Mouse (Mus musculus) liver, embryonic 13.5 days (tissue): Measurements from ENCODE around the gene S100pbp. TPM values are rescaled to one million over a fixed set of nuclear protein-coding genes. Genes with fewer than 3 reads are reported as not detected.
A peak's percentile ranks its signal among the peaks of the same experiment; 100 is the strongest.

Experiments used
- ATAC-seq: fragments of 200-750 bp; cut with Nextera tagmentation; 2 replicates; pipeline ENCODE4 v1.8.0; 2017; ENCODE audit warnings: low read depth, mild to moderate bottlenecking, moderate number of reproducible peaks, moderate library complexity
- DNase-seq: peaks from one replicate; pipeline ENCODE4 v3.0.0; 2022
- H3K27ac ChIP-seq: fragments of 300-500 bp; sonication (generic); 2 replicates; pipeline ENCODE4 v1.5.1; 2015; ENCODE audit warnings: moderate library complexity, mild to moderate bottlenecking, inconsistent platforms
- H3K27me3 ChIP-seq: fragments of 300-500 bp; sonication (generic); 2 replicates; pipeline ENCODE4 v1.6.1; 2015; ENCODE audit warnings: mild to moderate bottlenecking, inconsistent platforms
- H3K36me3 ChIP-seq: fragments of 300-500 bp; sonication (generic); 2 replicates; pipeline ENCODE4 v1.6.1; 2015; ENCODE audit warnings: mild to moderate bottlenecking, inconsistent platforms
- H3K4me1 ChIP-seq: fragments of 300-500 bp; sonication (generic); replicated peaks from 2 replicates; pipeline ENCODE4 v1.6.1; 2015; ENCODE audit warnings: inconsistent platforms
- H3K4me2 ChIP-seq: fragments of 300-500 bp; sonication (generic); 2 replicates; pipeline ENCODE4 v1.6.1; 2015; ENCODE audit warnings: inconsistent platforms, mild to moderate bottlenecking, moderate library complexity
- H3K4me3 ChIP-seq: fragments of 300-500 bp; sonication (generic); replicated peaks from 2 replicates; pipeline ENCODE4 v1.5.1; 2015; ENCODE audit warnings: mild to moderate bottlenecking, inconsistent platforms
- H3K9ac ChIP-seq: fragments of 300-500 bp; sonication (generic); 2 replicates; pipeline ENCODE4 v1.6.1; 2015; ENCODE audit warnings: mild to moderate bottlenecking, inconsistent platforms
- H3K9me3 ChIP-seq: fragments of 300-500 bp; sonication (generic); replicated peaks from 2 replicates; pipeline ENCODE4 v1.6.1; 2016; ENCODE audit warnings: inconsistent platforms
- WGBS: fragments of 180-500 bp; shearing (Covaris S2); methylation state at CpG from one replicate; pipeline ENCODE4 v1.1.7; 2015; ENCODE audit not compliant: insufficient replicate concordance; 5-methylcytosine and 5-hydroxymethylcytosine counted together
- polyA plus RNA-seq: library from polyadenylated mRNA; unstranded; fragments of >200 nt; fragmentation: Nextera tagmentation; extraction: Ambion mirVana; gene quantifications from 2 replicates; pipeline ENCODE4 v1.2.1, GENCODE M21; 2015

The S100pbp gene
- polyA plus RNA-seq, 1 experiment from 2014 or later, result 5.8 TPM

GRCm38 (mm10) chr4:129136579-129137391 lies 52.7 kb downstream of the S100pbp start, which contains the start of gene Fndc5:
Gene Fndc5, plus strand, starts transcription at chr4:129136999.
- no peaks in the 10 kb centered on the region for H3K36me3 ChIP-seq
- peak within 1 kb of the TSS; percentile 74 for H3K4me2 ChIP-seq
- H3K9me3 ChIP-seq, result no peaks in the 10 kb centered on the region
- 6% methylated on average over 26 of the region's 80 CpGs for WGBS
- H3K9ac ChIP-seq, result peak within 1 kb of the TSS; percentile 51
- H3K27me3 ChIP-seq, result peaks cover 71% of the 10 kb centered on the region
- no peak for DNase-seq
- ATAC-seq, result no peak
- H3K27ac ChIP-seq, result no peak within 1 kb of the TSS
- peaks cover 62% of the 10 kb centered on the region for H3K4me1 ChIP-seq
- H3K4me3 ChIP-seq, result peak within 1 kb of the TSS; percentile 57

GRCm38 (mm10) chr4:129136189-129136578 lies 53.3 kb downstream of the S100pbp start:
- Histone ChIP-seq H3K4me2 (peak overlapping the region; percentile 74), H3K4me1 (peaks cover 57% of the 10 kb centered on the region), H3K27ac (no peak overlapping the region), H3K9ac (peak overlapping the region; percentile 51; the same call in 1 of the 2 replicates), H3K36me3 (no peaks in the 10 kb centered on the region), H3K4me3 (peak overlapping the region; percentile 57), H3K9me3 (no peaks in the 10 kb centered on the region), H3K27me3 (peaks cover 77% of the 10 kb centered on the region)
- 26% methylated on average over 9 of the region's 9 CpGs for WGBS
- DNase-seq (no peak), ATAC-seq (no peak)

- H3K9me3 ChIP-seq, result no peaks in the 10 kb centered on the region
- ATAC-seq, result no peak
- no peak overlapping the region for H3K9ac ChIP-seq
- no peak for DNase-seq
- H3K27me3 ChIP-seq, result peaks cover 82% of the 10 kb centered on the region
- H3K27ac ChIP-seq, result no peak overlapping the region
- no peaks in the 10 kb centered on the region for H3K36me3 ChIP-seq
- 35% methylated on average over 2 of the region's 2 CpGs for WGBS
- no peak overlapping the region for H3K4me3 ChIP-seq
- H3K4me2 ChIP-seq, result no peak overlapping the region
- H3K4me1 ChIP-seq, result peaks cover 57% of the 10 kb centered on the region
Observed at GRCm38 (mm10) chr4:129135637-129136036, 53.9 kb downstream of the S100pbp start.

DNA sequence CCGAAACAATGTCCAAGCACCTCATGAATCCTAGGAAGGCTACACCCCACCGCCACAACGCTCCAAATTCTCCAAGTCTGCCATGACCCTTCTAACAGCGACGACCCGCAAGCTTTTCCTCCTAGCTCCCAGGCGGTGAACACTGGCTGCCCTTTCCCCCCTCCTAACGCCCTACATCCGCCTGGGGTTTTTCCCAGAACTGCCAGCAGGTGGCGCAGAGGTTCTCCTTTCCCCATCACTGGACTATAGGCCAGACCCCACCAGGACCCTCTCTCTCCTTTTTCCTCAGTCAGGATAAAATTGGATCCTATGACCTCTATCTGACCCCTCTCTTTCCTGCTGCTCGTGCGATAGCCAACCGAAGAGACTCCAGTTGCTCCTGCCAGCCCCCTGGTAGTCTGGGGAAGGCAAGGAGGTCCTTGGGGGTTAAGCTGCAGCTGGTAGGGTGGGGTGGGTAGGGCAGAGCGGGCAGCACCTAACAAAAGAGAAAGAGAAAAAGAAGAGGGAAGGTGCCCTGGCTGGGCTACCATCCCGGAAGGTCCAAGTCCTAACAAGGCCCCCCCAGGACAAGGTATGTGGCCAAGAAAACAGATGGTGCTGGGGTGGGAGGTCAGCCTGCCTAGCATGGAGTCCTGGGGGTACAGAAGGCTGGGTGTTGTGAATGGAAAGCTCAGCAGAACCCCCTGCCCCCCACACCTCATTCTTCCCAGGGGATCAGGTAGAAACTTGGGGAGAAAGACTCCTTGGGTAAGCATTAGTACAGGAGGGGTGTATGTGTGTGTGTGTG lies 54.5 kb downstream of the S100pbp start:
- peaks cover 56% of the 10 kb centered on the region for H3K4me1 ChIP-seq
- DNase-seq, result peak; percentile 48
- peak overlapping the region; percentile 23; the same call in 1 of the 2 replicates for H3K4me2 ChIP-seq
- no peak for ATAC-seq
- H3K9me3 ChIP-seq, result no peaks in the 10 kb centered on the region
- no peak overlapping the region for H3K27ac ChIP-seq
- no peak overlapping the region for H3K4me3 ChIP-seq
- H3K27me3 ChIP-seq, result peaks cover 88% of the 10 kb centered on the region
- no peak overlapping the region; the same call in 1 of the 2 replicates for H3K9ac ChIP-seq
- WGBS, result 8% methylated on average over 15 of the region's 15 CpGs
- H3K36me3 ChIP-seq, result no peaks in the 10 kb centered on the region

GRCm38 (mm10) chr4:129130755-129131303 lies 58.7 kb downstream of the S100pbp start:
- no peak; the same call in 1 of the 2 replicates for ATAC-seq
- H3K27me3 ChIP-seq, result peaks cover 86% of the 10 kb centered on the region
- peak overlapping the region; percentile 28 for H3K4me3 ChIP-seq
- no peak for DNase-seq
- no peaks in the 10 kb centered on the region for H3K9me3 ChIP-seq
- no peaks in the 10 kb centered on the region for H3K36me3 ChIP-seq
- H3K27ac ChIP-seq, result no peak overlapping the region
- WGBS, result 8% methylated on average over 17 of the region's 17 CpGs
- peaks cover 23% of the 10 kb centered on the region for H3K4me1 ChIP-seq
- peak overlapping the region; percentile 51 for H3K4me2 ChIP-seq
- H3K9ac ChIP-seq, result no peak overlapping the region

GRCm38 (mm10) chr4:129130149-129130548 lies 59.4 kb downstream of the S100pbp start:
- H3K4me1 ChIP-seq, result peaks cover 29% of the 10 kb centered on the region
- H3K4me2 ChIP-seq, result peak overlapping the region; percentile 51
- no peaks in the 10 kb centered on the region for H3K36me3 ChIP-seq
- ATAC-seq (peak; percentile 15; the same call in 1 of the 2 replicates), DNase-seq (no peak)
- H3K27ac ChIP-seq, result no peak overlapping the region
- no peak overlapping the region for H3K9ac ChIP-seq
- H3K4me3 ChIP-seq, result 0 out of 2 replicates have a peak overlapping the region, but pooled peaks have one; percentile 28
- H3K9me3 ChIP-seq, result no peaks in the 10 kb centered on the region
- H3K27me3 ChIP-seq, result peaks cover 86% of the 10 kb centered on the region
- 3% methylated on average over 8 of the region's 8 CpGs for WGBS

DNA sequence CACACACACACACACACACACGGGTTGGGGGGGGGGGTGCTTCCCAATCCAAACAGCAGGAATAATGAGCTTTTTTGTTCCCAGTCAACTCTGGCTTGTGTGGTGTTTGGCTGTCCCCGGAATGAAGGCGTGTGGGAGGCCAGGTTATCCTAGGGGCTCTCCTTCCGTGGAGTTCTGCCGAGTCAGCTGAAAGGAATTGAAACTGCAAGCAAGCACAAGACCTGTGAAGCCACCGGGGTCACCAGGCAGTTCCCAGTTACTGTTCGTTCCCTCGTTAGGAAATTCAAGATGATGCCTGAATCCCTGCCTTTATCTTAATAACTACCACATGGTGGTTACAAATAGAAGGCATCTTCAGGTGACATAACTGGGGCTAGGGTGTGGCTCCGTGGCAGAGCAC lies 60.1 kb downstream of the S100pbp start:
- 50% methylated on average over 9 of the region's 9 CpGs for WGBS

DNA sequence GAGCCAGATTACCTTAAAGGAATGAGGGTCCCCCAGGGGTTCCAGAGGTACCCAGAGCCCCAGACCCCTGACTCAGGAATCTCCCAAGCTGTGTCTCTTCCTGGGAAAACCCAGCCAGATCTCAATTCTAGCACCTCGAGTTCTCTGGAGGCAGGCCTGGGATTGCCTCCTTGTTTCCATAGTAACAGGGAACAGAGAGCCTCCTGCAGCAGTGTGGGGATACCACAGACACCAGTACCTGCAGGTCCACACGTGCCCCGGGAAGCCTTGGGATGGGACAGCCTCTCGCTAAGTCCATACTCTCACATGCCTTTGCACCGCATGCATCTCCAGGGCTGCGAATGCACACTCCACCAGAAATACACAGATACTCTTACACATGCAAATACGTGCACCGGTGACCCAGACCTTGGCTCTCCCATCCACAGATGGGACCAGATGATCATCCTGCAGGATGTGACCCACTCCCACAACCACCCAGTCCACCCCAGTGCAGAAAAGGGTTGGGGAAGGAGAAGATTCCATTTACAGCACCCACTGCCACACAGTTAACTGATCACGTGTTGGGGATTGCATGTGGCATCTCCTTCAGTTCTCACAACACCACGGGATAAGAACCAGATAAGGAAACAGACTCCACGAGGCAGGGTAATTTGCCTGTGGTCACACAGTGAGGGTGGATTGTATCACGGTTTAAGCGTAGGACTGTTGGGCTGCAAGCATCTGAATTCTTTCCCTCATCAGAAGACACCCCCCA lies 60.8 kb downstream of the S100pbp start:
- DNase-seq (no peak), ATAC-seq (no peak)
- Histone ChIP-seq H3K4me3 (no peak overlapping the region), H3K9ac (no peak overlapping the region), H3K36me3 (no peaks in the 10 kb centered on the region), H3K4me2 (no peak overlapping the region), H3K27ac (no peak overlapping the region), H3K9me3 (no peaks in the 10 kb centered on the region), H3K27me3 (peaks cover 86% of the 10 kb centered on the region), H3K4me1 (peaks cover 28% of the 10 kb centered on the region)
- 45% methylated on average over 13 of the region's 13 CpGs for WGBS

More for the DNA sequence above, 60.1 kb downstream of the S100pbp start:
- no peak overlapping the region for H3K4me3 ChIP-seq
- no peaks in the 10 kb centered on the region for H3K36me3 ChIP-seq
- no peaks in the 10 kb centered on the region for H3K9me3 ChIP-seq
- H3K4me2 ChIP-seq, result no peak overlapping the region
- no peak for ATAC-seq
- H3K27me3 ChIP-seq, result peaks cover 86% of the 10 kb centered on the region
- H3K4me1 ChIP-seq, result peaks cover 28% of the 10 kb centered on the region
- H3K9ac ChIP-seq, result no peak overlapping the region
- DNase-seq, result no peak
- no peak overlapping the region for H3K27ac ChIP-seq

DNA sequence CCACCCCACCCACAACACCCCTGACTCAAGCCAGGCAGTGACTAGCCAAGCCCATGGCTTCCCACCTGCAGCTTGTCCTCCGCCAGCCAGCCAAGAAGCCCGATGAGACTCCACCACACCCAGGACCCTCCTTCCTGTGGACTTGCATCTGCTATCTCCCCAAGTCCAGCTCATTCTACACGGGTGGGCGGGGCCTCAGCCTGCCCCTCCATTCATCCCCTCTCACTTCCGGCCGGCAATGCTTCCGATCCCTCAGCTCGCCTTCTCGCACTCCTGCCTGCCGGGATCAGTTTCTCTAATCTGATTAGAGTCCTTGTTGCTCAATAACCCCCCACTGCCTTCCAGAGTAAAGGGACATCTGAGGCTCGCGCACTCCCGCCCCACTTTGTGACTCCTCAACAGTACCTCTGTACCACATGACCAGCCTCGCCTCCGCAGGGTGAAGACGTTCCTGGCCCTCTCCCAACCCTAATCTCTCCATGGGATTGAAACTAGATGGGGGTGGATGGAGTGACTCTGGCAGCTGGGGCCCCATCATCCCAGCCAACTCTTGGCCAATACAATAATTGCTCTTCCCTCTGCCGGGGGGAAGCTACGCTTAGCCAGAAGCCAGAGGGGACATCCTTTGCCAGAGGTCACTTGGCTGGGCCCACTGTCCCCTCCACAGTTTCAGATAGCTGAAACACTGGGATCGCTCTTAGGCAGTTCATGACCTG lies 63.6 kb downstream of the S100pbp start:
- ATAC-seq, result 0 out of 2 replicates have a peak, but pooled peaks have one; percentile 16
- H3K4me1 ChIP-seq, result peaks cover 31% of the 10 kb centered on the region
- H3K4me3 ChIP-seq, result peak overlapping the region; percentile 23
- H3K27me3 ChIP-seq, result peaks cover 89% of the 10 kb centered on the region
- no peak overlapping the region for H3K27ac ChIP-seq
- H3K4me2 ChIP-seq, result peak overlapping the region; percentile 44
- no peak for DNase-seq
- 10% methylated on average over 19 of the region's 19 CpGs for WGBS
- H3K9ac ChIP-seq, result no peak overlapping the region
- H3K36me3 ChIP-seq, result no peaks in the 10 kb centered on the region
- H3K9me3 ChIP-seq, result no peaks in the 10 kb centered on the region

DNA sequence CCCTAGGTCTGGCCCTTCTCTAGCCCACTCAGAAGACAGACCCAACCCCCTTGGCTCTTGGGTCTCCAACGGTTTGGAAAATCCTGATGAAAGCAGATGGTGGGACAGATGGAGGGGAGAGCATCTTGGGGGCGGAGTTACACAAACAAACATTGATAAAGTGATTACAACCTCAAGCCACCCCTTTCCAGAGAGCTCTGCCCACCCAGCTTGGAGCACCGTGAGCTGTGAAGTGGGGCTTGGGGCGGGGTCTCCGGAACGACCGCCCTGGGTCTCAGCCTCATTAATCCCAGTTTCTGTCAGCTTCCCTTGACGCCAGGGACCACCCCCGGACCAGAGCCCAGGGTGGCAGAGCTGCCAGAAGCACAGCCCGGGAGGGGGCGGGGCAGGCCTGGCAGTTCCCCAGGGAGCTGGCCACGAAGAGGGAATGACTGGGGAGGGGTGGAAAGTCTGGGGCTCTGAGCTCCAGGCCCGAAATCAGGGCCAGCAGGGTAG lies 64.8 kb downstream of the S100pbp start:
- no peak for DNase-seq
- peak overlapping the region; percentile 44; the same call in 1 of the 2 replicates for H3K4me2 ChIP-seq

More for the DNA sequence above, 64.8 kb downstream of the S100pbp start:
- no peaks in the 10 kb centered on the region for H3K9me3 ChIP-seq
- WGBS, result 9% methylated on average over 13 of the region's 13 CpGs
- peaks cover 22% of the 10 kb centered on the region for H3K4me1 ChIP-seq
- no peak overlapping the region for H3K9ac ChIP-seq
- peak overlapping the region; percentile 23; the same call in 1 of the 2 replicates for H3K4me3 ChIP-seq
- H3K27ac ChIP-seq, result no peak overlapping the region
- no peak for ATAC-seq
- H3K27me3 ChIP-seq, result peaks cover 94% of the 10 kb centered on the region
- H3K36me3 ChIP-seq, result no peaks in the 10 kb centered on the region
